Mouse (Mus musculus) layer of hippocampus, adult 18-20 months (tissue): Measurements from ENCODE around the gene Gmnc. TPM values are rescaled to one million over a fixed set of nuclear protein-coding genes. Genes with fewer than 3 reads are reported as not detected.

Experiments used
- DNase-seq, 2 experiments: peaks; one replicate each; pipeline ENCODE4 v3.0.0; 2022; ENCODE audit warnings: low spot score in 2 of 2
- long read RNA-seq: library from polyadenylated mRNA; stranded (forward); transcript quantifications from one replicate; pipeline ENCODE4 v2.0.0, GENCODE M21; 2021
- total RNA-seq, 2 experiments: library from RNA; stranded (reverse); gene quantifications; 2 replicates each; pipeline ENCODE4 v1.2.3; 2021

The Gmnc gene
- 1 to 10 TPM; 1.7 to 2.3 TPM for total RNA-seq
- long read RNA-seq, partial matches to known transcripts, result 0 of 1 reads
- long read RNA-seq, other reads (novel, unspliced or antisense), result 1 of 1 reads

GRCm38 (mm10) chr16:26991477-26992300, at the start of gene Gmnc:
Gene Gmnc, minus strand, starts transcription at chr16:26991652.
- no peak for DNase-seq

- no peak for DNase-seq
Observed at GRCm38 (mm10) chr16:27027281-27027680, 35.8 kb upstream of the Gmnc start.

- no peak for DNase-seq
Observed at GRCm38 (mm10) chr16:27026226-27026625, 34.8 kb upstream of the Gmnc start.

GRCm38 (mm10) chr16:27022746-27023145, 31.3 kb upstream of the Gmnc start:
- DNase-seq, result no peak

- no peak for DNase-seq
Observed at GRCm38 (mm10) chr16:27017309-27017708, 25.9 kb upstream of the Gmnc start.

GRCm38 (mm10) chr16:27002714-27003113, 11.3 kb upstream of the Gmnc start:
- DNase-seq, result no peak

- no peak for DNase-seq
Observed at GRCm38 (mm10) chr16:26999563-26999962, 8.1 kb upstream of the Gmnc start.

- peak in 1 of 2 experiments; percentile 34 for DNase-seq
Observed at GRCm38 (mm10) chr16:26989415-26990315, 1.8 kb downstream of the Gmnc start.

- DNase-seq, result no peak
Observed at GRCm38 (mm10) chr16:26988188-26988587, 3.3 kb downstream of the Gmnc start.

- DNase-seq, result peak in 1 of 2 experiments; percentile 22
Observed at GRCm38 (mm10) chr16:26985796-26986195, 5.7 kb downstream of the Gmnc start.

GRCm38 (mm10) chr16:26982112-26982511, 9.3 kb downstream of the Gmnc start:
- peak in 1 of 2 experiments; percentile 36 for DNase-seq

GRCm38 (mm10) chr16:26967967-26968366, 23.5 kb downstream of the Gmnc start:
- peak; percentile 10 to 20 for DNase-seq

GRCm38 (mm10) chr16:26966830-26967229, 24.6 kb downstream of the Gmnc start:
- no peak for DNase-seq

GRCm38 (mm10) chr16:26961971-26962370, 29.5 kb downstream of the Gmnc start:
- no peak for DNase-seq

- no peak for DNase-seq
Observed at GRCm38 (mm10) chr16:26951601-26952000, 39.9 kb downstream of the Gmnc start.

GRCm38 (mm10) chr16:26950209-26950608, 41.2 kb downstream of the Gmnc start:
- no peak for DNase-seq

- peak in 1 of 2 experiments; percentile 29 for DNase-seq
Observed at GRCm38 (mm10) chr16:26903968-26904367, 87.5 kb downstream of the Gmnc start.

GRCm38 (mm10) chr16:26901471-26901870, 90.0 kb downstream of the Gmnc start:
- DNase-seq, result peak in 1 of 2 experiments; percentile 37

- no peak for DNase-seq
Observed at GRCm38 (mm10) chr16:26886337-26886736, 105.1 kb downstream of the Gmnc start.

GRCm38 (mm10) chr16:26876885-26877284, 114.6 kb downstream of the Gmnc start:
- no peak for DNase-seq
